Comparison of ENCODE assay signal across 9 mouse cellular contexts in genomic region chr12:3893335-3893734, GRCm38 (mm10).
DNase-seq lines count a peak whose midpoint lies in the region; ATAC-seq lines count a peak whose summit lies in the region.
"Had no signal": no experiment of that assay in that cellular context is flagged by ENCODE, and none has a peak within 500 bp of the region (broad histone marks: within the 10 kb centered on the region; RNA-seq: fewer than 3 reads in every experiment).

No protein-coding gene starts in this region.

- ATAC-seq in lung, embryonic 15.5 days (ENCODE audit: borderline replicate concordance, extremely low read depth, low FRiP score, low TSS enrichment): no peak
- ATAC-seq in forebrain, embryonic 13.5 days: no peak
- ATAC-seq in limb, embryonic 12.5 days (ENCODE audit: insufficient number of reproducible peaks, insufficient read depth, low FRiP score, low TSS enrichment, low read depth): no peak
- ATAC-seq in neural tube, embryonic 15.5 days (ENCODE audit: low FRiP score): no peak

- peaks cover 48% of the 10 kb centered on the region for H3K4me1 ChIP-seq in lung, embryonic 15.5 days
- H3K4me1 ChIP-seq in forebrain, embryonic 13.5 days: peaks cover 59% of the 10 kb centered on the region
- H3K4me1 ChIP-seq in limb, embryonic 12.5 days (replicated peaks): peaks cover 47% of the 10 kb centered on the region
- peaks cover 51% of the 10 kb centered on the region for H3K4me1 ChIP-seq in neural tube, embryonic 15.5 days

- H3K9me3 ChIP-seq in lung, embryonic 15.5 days: no peaks in the 10 kb centered on the region
- H3K9me3 ChIP-seq in forebrain, embryonic 13.5 days (replicated peaks): no peaks in the 10 kb centered on the region
- H3K9me3 ChIP-seq in limb, embryonic 12.5 days: no peaks in the 10 kb centered on the region
- no peaks in the 10 kb centered on the region for H3K9me3 ChIP-seq in neural tube, embryonic 15.5 days (replicated peaks)

- H3K4me2 ChIP-seq in lung, embryonic 15.5 days: peak overlapping the region; percentile 89
- H3K4me2 ChIP-seq in forebrain, embryonic 13.5 days: peak overlapping the region; percentile 62
- H3K4me2 ChIP-seq in limb, embryonic 12.5 days: peak overlapping the region; percentile 82
- H3K4me2 ChIP-seq in neural tube, embryonic 15.5 days: peak overlapping the region; percentile 67

- peak overlapping the region; percentile 63 for H3K9ac ChIP-seq in lung, embryonic 15.5 days
- H3K9ac ChIP-seq in forebrain, embryonic 13.5 days: peak overlapping the region; percentile 74
- peak overlapping the region; percentile 81 for H3K9ac ChIP-seq in limb, embryonic 12.5 days (replicated peaks)
- H3K9ac ChIP-seq in neural tube, embryonic 15.5 days (replicated peaks): no peak overlapping the region

- H3K36me3 ChIP-seq in lung, embryonic 15.5 days: peaks cover 31% of the 10 kb centered on the region
- peaks cover 40% of the 10 kb centered on the region for H3K36me3 ChIP-seq in forebrain, embryonic 13.5 days (ENCODE audit: poor library complexity, severe bottlenecking)
- peaks cover 51% of the 10 kb centered on the region for H3K36me3 ChIP-seq in limb, embryonic 12.5 days
- H3K36me3 ChIP-seq in neural tube, embryonic 15.5 days: peaks cover 30% of the 10 kb centered on the region

- WGBS in lung, embryonic 15.5 days: 62% methylated on average over 6 of the region's 6 CpGs
- WGBS in forebrain, embryonic 13.5 days: 57% methylated on average over 6 of the region's 6 CpGs
- WGBS in limb, embryonic 12.5 days: 25% methylated on average over 6 of the region's 6 CpGs
- WGBS in neural tube, embryonic 15.5 days: 49% methylated on average over 6 of the region's 6 CpGs

- intact Hi-C loops in gastrocnemius, postnatal 14 days (cut with DNase I; ENCODE audit: low total_unique reads): no loop called here

- no peaks in the 10 kb centered on the region for H3K27me3 ChIP-seq in lung, embryonic 15.5 days
- H3K27me3 ChIP-seq in forebrain, embryonic 13.5 days: no peaks in the 10 kb centered on the region
- H3K27me3 ChIP-seq in limb, embryonic 12.5 days: no peaks in the 10 kb centered on the region
- H3K27me3 ChIP-seq in neural tube, embryonic 15.5 days (replicated peaks): no peaks in the 10 kb centered on the region

- DNase-seq in lung, postnatal 10 days: no peak
- DNase-seq in gastrocnemius, postnatal 10 days: no peak
- no peak for DNase-seq in gastrocnemius, postnatal 14 days
- DNase-seq: lung, adult 18-20 months; thymus, adult 18-20 months had no signal

- H3K27ac ChIP-seq in lung, embryonic 15.5 days: 0 out of 2 replicates have a peak overlapping the region, but pooled peaks have one; percentile 98
- H3K27ac ChIP-seq in forebrain, embryonic 13.5 days: peak overlapping the region; percentile 48; the same call in 1 of the 2 replicates
- peak overlapping the region; percentile 96 for H3K27ac ChIP-seq in limb, embryonic 12.5 days
- no peak overlapping the region for H3K27ac ChIP-seq in neural tube, embryonic 15.5 days (replicated peaks)

- peak overlapping the region; percentile 50 for H3K4me3 ChIP-seq in lung, embryonic 15.5 days
- peak overlapping the region; percentile 55 for H3K4me3 ChIP-seq in forebrain, embryonic 13.5 days
- peak overlapping the region; percentile 54 for H3K4me3 ChIP-seq in limb, embryonic 12.5 days (replicated peaks)
- no peak overlapping the region for H3K4me3 ChIP-seq in neural tube, embryonic 15.5 days (replicated peaks)
